Mouse (Mus musculus) kidney, adult 2 months (tissue): ENCODE measurements at regions not wholly inside any gene's neighbourhood (a gene's known extent, or its start where the extent isn't known, plus 50 kb on each side); places are given as distances from the start of the nearest gene placed in this dataset.
"Not testable (repeated sequence)": the region's sequence is repeated elsewhere in the genome, so short reads cannot be mapped to it uniquely, and the experiment has no call there.

Source experiments
- DNase-seq: peaks from one replicate; pipeline ENCODE4 v3.0.0; 2021
- H3K27ac ChIP-seq: fragments of 200-500 bp; 2 replicates; pipeline ENCODE4 v1.5.1; 2012; ENCODE audit warnings: low read depth, low read length, control low read depth, inconsistent platforms; ENCODE audit not compliant: insufficient read depth
- H3K27me3 ChIP-seq: fragments of 200-500 bp; replicated peaks from 2 replicates; pipeline ENCODE4 v1.6.1; 2012; ENCODE audit warnings: mild to moderate bottlenecking, moderate library complexity, low read length, inconsistent platforms; ENCODE audit not compliant: control insufficient read depth, insufficient read depth
- H3K36me3 ChIP-seq: fragments of 200-500 bp; 2 replicates; pipeline ENCODE4 v1.6.1; 2012; ENCODE audit warnings: mild to moderate bottlenecking, moderate library complexity, low read length, inconsistent platforms; ENCODE audit not compliant: control insufficient read depth, insufficient read depth
- H3K4me1 ChIP-seq: fragments of 200-500 bp; 2 replicates; pipeline ENCODE4 v1.6.1; 2011; ENCODE audit warnings: low read length; ENCODE audit not compliant: control insufficient read depth, insufficient read depth
- H3K4me3 ChIP-seq: fragments of 200-500 bp; 2 replicates; pipeline ENCODE4 v1.5.1; 2011; ENCODE audit warnings: mild to moderate bottlenecking, low read depth, low read length, control low read depth; ENCODE audit not compliant: insufficient read depth
- WGBS: fragments of 180-500 bp; shearing (Covaris S2); methylation state at CpG from one replicate; pipeline ENCODE4 v1.1.7; 2018; 5-methylcytosine and 5-hydroxymethylcytosine counted together

DNA sequence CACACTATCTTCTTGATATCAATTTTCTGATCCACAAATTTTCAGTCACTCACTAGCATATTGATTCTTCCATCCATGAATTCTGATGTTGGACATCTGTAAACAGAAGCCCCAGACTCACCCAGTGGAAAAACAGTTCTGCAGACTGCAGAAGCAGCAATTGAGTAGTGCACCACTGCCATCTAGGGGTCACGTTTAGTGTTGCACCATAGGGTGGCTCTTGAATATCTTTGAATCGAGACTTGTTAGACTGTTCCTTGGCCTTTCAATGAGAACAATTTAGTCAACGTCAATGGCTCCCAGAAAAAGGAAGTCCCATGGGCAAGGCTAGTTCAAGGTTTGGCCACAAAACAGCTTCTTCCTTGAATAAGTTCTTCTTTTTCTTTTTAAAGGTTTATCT is 828.1 kb downstream of the Gm10330 start:
- not testable (repeated sequence) for H3K4me3 ChIP-seq, H3K4me1 ChIP-seq, H3K27ac ChIP-seq, H3K27me3 ChIP-seq, H3K36me3 ChIP-seq
- peak; percentile 34 for DNase-seq
- WGBS = 52% methylated on average over 3 of the region's 3 CpGs

DNA sequence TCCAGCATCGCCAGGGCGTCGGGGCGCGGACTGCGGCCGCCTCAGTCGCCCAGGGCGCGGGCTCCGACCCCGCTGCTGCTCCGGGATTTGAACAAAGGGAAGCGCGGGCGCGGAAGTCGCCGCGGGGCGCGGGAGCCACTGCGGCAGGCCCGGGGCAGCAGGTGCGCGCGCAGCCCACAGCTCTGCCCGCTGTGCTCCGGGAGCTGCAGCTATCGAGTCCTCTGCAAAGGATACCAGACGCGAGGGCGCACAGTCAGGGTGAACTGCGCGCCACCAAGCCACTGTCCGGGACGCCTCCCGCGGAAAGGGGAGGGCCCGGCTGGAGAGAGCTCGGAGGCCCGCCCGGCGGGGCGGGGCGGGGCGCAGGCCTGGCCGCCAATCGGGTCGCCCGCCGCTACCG is 873.9 kb downstream of the Gm10330 start:
- DNase-seq, H3K27me3 ChIP-seq, H3K36me3 ChIP-seq, H3K4me3 ChIP-seq, H3K4me1 ChIP-seq, H3K27ac ChIP-seq: not testable (repeated sequence)
- 3% methylated on average over 53 of the region's 53 CpGs for WGBS
